Mouse (Mus musculus) neural tube, embryonic 15.5 days (tissue): ENCODE measurements around the gene 5430427O19Rik. TPM values are rescaled to one million over a fixed set of nuclear protein-coding genes. Genes with fewer than 3 reads are reported as not detected.

Source experiments
- ATAC-seq: fragments of 200-750 bp; cut with Nextera tagmentation; 2 replicates; pipeline ENCODE4 v1.8.0; 2017; ENCODE audit warnings: mild to moderate bottlenecking, moderate TSS enrichment, moderate library complexity; ENCODE audit not compliant: low FRiP score
- H3K27ac ChIP-seq: fragments of 300-500 bp; sonication (generic); replicated peaks from 2 replicates; pipeline ENCODE4 v1.5.1; 2015; ENCODE audit warnings: mild to moderate bottlenecking, inconsistent platforms
- H3K27me3 ChIP-seq: fragments of 300-500 bp; sonication (generic); replicated peaks from 2 replicates; pipeline ENCODE4 v1.6.1; 2015; ENCODE audit warnings: inconsistent platforms
- H3K36me3 ChIP-seq: fragments of 300-500 bp; sonication (generic); 2 replicates; pipeline ENCODE4 v1.6.1; 2015; ENCODE audit warnings: inconsistent platforms
- H3K4me1 ChIP-seq: fragments of 300-500 bp; sonication (generic); 2 replicates; pipeline ENCODE4 v1.6.1; 2015; ENCODE audit warnings: inconsistent platforms
- H3K4me2 ChIP-seq: fragments of 300-500 bp; sonication (generic); 2 replicates; pipeline ENCODE4 v1.6.1; 2015; ENCODE audit warnings: inconsistent platforms, mild to moderate bottlenecking, moderate library complexity
- H3K4me3 ChIP-seq: fragments of 300-500 bp; sonication (generic); replicated peaks from 2 replicates; pipeline ENCODE4 v1.5.1; 2015; ENCODE audit warnings: mild to moderate bottlenecking, inconsistent platforms
- H3K9ac ChIP-seq: fragments of 300-500 bp; sonication (generic); replicated peaks from 2 replicates; pipeline ENCODE4 v1.6.1; 2015; ENCODE audit warnings: mild to moderate bottlenecking, inconsistent platforms
- H3K9me3 ChIP-seq: fragments of 300-500 bp; sonication (generic); replicated peaks from 2 replicates; pipeline ENCODE4 v1.6.1; 2016; ENCODE audit warnings: inconsistent platforms
- WGBS: fragments of 180-500 bp; shearing (Covaris S2); methylation state at CpG from one replicate; pipeline ENCODE4 v1.1.7; 2015; ENCODE audit warnings: mixed read lengths; 5-methylcytosine and 5-hydroxymethylcytosine counted together
- polyA plus RNA-seq: library from polyadenylated mRNA; unstranded; fragments of >200 nt; fragmentation: Nextera tagmentation; extraction: Ambion mirVana; gene quantifications from 2 replicates; pipeline ENCODE4 v1.2.1, GENCODE M21; 2015

5430427O19Rik gene
- polyA plus RNA-seq, 1 experiment from 2014 or later, result 0.04 TPM

DNA sequence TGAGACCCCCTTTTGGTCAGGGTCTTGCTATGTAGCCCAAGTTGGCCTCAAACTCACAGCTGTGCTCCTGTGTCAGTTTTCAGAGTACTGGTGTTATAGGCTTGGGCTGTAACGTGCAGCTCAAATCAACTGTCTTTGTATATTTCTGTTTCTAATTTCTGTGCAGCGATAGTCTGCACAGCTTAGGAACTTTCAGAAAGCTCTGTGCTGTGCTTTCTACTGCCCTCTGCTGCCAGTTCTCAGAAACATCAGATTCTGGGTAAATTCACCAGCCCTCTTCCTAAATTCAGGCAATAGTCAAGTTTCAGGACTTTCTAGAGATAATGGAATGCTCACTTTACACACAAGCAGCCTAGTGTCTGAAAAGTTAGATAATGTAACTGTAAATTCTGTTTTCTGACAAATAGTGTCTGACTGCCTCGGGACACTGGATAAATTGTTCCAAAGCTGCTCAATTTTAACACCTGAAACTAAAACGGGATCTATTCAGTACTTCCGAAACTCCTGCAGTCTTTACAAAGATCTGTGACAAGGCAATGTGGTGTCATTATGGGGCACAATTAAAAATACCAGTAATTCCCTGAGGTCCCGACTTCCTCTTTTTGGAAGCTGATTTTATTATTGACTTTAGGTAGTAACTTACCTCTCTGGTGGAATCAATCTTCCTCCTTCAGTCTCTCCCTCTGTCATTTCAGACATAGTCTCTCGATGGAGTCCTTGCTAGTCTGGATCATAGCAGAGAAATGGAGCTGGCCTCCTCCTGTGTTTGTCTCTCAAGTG is 9.2 kb downstream of the 5430427O19Rik start:
- WGBS, result 64% methylated on average over 7 of the region's 7 CpGs
- Histone ChIP-seq H3K27me3 (no peaks in the 10 kb centered on the region), H3K4me2 (no peak overlapping the region), H3K9ac (no peak overlapping the region), H3K4me1 (no peaks in the 10 kb centered on the region), H3K27ac (no peak overlapping the region), H3K4me3 (no peak overlapping the region), H3K9me3 (no peaks in the 10 kb centered on the region), H3K36me3 (no peaks in the 10 kb centered on the region)
- ATAC-seq, result no peak

GRCm38 (mm10) chrX:85886651-85887050 is 16.5 kb downstream of the 5430427O19Rik start:
- no peak overlapping the region for H3K9ac ChIP-seq
- no peak overlapping the region for H3K27ac ChIP-seq
- no peak for ATAC-seq
- H3K4me2 ChIP-seq, result no peak overlapping the region
- H3K9me3 ChIP-seq, result no peaks in the 10 kb centered on the region
- no peaks in the 10 kb centered on the region for H3K27me3 ChIP-seq
- H3K36me3 ChIP-seq, result no peaks in the 10 kb centered on the region
- no peak overlapping the region for H3K4me3 ChIP-seq
- WGBS, result 65% methylated on average over 5 of the region's 5 CpGs
- no peaks in the 10 kb centered on the region for H3K4me1 ChIP-seq

DNA sequence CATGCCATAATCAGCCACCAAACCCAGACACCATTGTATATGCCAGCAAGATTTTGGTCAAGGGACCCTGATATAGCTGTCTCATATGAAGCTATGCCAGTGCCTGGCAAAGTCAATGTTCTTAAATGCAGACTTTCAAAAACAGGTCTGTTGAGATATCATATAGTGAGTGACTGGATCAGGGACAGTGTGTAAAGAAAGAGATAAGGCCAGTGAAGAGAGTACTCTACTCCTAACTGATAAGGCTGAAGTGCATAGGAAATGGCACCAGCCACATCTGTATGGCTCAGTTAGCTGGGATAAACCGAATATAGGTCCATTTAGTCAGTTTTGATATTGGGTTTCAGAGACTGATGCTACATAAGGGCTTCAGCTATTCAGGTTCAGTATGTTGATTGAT is 31.0 kb downstream of the 5430427O19Rik start:
- no peak for ATAC-seq
- Histone ChIP-seq H3K9ac (no peak overlapping the region), H3K4me3 (no peak overlapping the region), H3K4me2 (no peak overlapping the region), H3K27ac (no peak overlapping the region), H3K36me3 (no peaks in the 10 kb centered on the region), H3K27me3 (no peaks in the 10 kb centered on the region), H3K4me1 (no peaks in the 10 kb centered on the region), H3K9me3 (no peaks in the 10 kb centered on the region)
- WGBS, result 62% methylated on average over 1 of the region's 1 CpGs

DNA sequence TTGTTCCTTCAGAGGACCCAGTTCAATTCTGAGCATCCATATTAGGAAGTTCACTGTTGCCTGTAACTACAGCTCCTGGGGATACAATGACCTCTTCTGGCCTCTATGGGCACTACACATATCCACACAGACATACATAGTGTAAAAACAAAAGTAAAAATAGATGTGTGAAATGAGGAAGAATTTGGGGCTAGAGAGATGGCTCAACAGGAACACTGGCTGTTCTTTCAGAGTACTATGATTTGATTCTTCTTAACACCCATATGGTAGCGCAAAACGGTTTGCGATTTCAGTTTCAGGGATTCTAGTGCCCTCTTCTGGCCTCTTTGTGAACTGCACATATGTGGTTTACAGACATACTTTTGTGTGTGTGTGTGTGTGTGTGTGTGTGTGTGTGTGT is 48.9 kb downstream of the 5430427O19Rik start:
- Histone ChIP-seq H3K9me3 (no peaks in the 10 kb centered on the region), H3K4me1 (no peaks in the 10 kb centered on the region), H3K9ac (no peak overlapping the region), H3K36me3 (no peaks in the 10 kb centered on the region), H3K4me2 (no peak overlapping the region), H3K27ac (no peak overlapping the region), H3K27me3 (no peaks in the 10 kb centered on the region), H3K4me3 (no peak overlapping the region)
- 43% methylated on average over 3 of the region's 3 CpGs for WGBS
- ATAC-seq, result no peak

DNA sequence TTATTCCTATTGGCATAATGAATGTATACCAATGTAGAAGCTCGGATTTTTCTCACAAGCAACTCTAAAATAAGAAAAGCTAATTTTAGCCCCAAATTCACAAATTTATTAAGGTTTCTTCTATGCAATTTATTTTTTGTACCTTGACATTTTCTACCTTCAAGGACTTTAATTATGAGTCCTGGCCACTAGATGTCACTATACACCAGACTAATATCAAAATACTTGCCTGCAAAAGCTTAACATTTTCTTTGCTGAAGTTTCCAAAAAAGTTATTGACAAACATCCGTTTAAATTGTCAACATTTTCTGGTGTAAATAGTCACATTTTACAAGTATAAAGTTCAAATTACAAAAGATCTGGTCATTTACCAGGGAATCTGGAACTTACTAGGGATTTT is 62.8 kb downstream of the 5430427O19Rik start:
- WGBS, result 7% methylated on average over 2 of the region's 2 CpGs
- Histone ChIP-seq H3K4me1 (no peaks in the 10 kb centered on the region), H3K9ac (no peak overlapping the region), H3K4me2 (no peak overlapping the region), H3K36me3 (no peaks in the 10 kb centered on the region), H3K9me3 (no peaks in the 10 kb centered on the region), H3K4me3 (no peak overlapping the region), H3K27me3 (no peaks in the 10 kb centered on the region), H3K27ac (no peak overlapping the region)
- no peak for ATAC-seq

Other genes starting within 250 kb of the 5430427O19Rik start
- 10.6 and 14.8 TPM in 2 replicates for gene Gk, start 93.5 kb upstream of the 5430427O19Rik start, polyA plus RNA-seq
- gene Samt3, start 173.8 kb downstream of the 5430427O19Rik start, polyA plus RNA-seq, result not detected in 2 replicates